Mouse (Mus musculus) adrenal gland, postnatal 10 days (tissue): ENCODE results near the gene Samsn1. TPM values are rescaled to one million over a fixed set of nuclear protein-coding genes. Genes with fewer than 3 reads are reported as not detected.

Experiments used
- DNase-seq: peaks from one replicate; pipeline ENCODE4 v3.0.0; 2021; ENCODE audit warnings: mixed read lengths
- long read RNA-seq, 2 experiments: library from polyadenylated mRNA; stranded (forward); transcript quantifications; one replicate each; pipeline ENCODE4 v2.0.0; 2021
- total RNA-seq, 2 experiments: library from RNA; stranded (reverse); gene quantifications; 2 replicates each; pipeline ENCODE4 v1.2.3; 2021

Samsn1 gene
- 1 to 10 TPM; 1.7 to 2.1 TPM for total RNA-seq
- long read RNA-seq, experiment 1, partial matches to known transcripts: 0 of 6 reads
- long read RNA-seq, experiment 1, other reads (novel, unspliced or antisense): 2 of 6 reads
- long read RNA-seq, experiment 2: 0 reads

GRCm38 (mm10) chr16:76022181-76022580, at the start of gene Samsn1:
Gene Samsn1 (minus strand): TSS chr16:76022281.
- DNase-seq: no peak

- DNase-seq: no peak
Measured at GRCm38 (mm10) chr16:76066082-76066635, 44.1 kb upstream of the Samsn1 start.

- no peak for DNase-seq
Measured at GRCm38 (mm10) chr16:76054976-76055375, 32.9 kb upstream of the Samsn1 start.

GRCm38 (mm10) chr16:76054079-76054478, 32.0 kb upstream of the Samsn1 start:
- DNase-seq: no peak

- no peak for DNase-seq
Measured at GRCm38 (mm10) chr16:76053537-76053936, 31.5 kb upstream of the Samsn1 start.

GRCm38 (mm10) chr16:76047066-76047465, 25.0 kb upstream of the Samsn1 start:
- DNase-seq: no peak

GRCm38 (mm10) chr16:76040319-76040945, 18.4 kb upstream of the Samsn1 start:
- DNase-seq: no peak

- no peak for DNase-seq
Measured at GRCm38 (mm10) chr16:76019164-76019563, 2.9 kb downstream of the Samsn1 start.

GRCm38 (mm10) chr16:76003812-76004389, 18.2 kb downstream of the Samsn1 start:
- DNase-seq: no peak

- no peak for DNase-seq
Measured at GRCm38 (mm10) chr16:76002870-76003572, 19.1 kb downstream of the Samsn1 start.

- no peak for DNase-seq
Measured at GRCm38 (mm10) chr16:76002287-76002686, 19.8 kb downstream of the Samsn1 start.

GRCm38 (mm10) chr16:76001788-76002187, 20.3 kb downstream of the Samsn1 start:
- no peak for DNase-seq

- DNase-seq: no peak
Measured at GRCm38 (mm10) chr16:76000127-76000526, 22.0 kb downstream of the Samsn1 start.

- no peak for DNase-seq
Measured at GRCm38 (mm10) chr16:75990173-75990572, 31.9 kb downstream of the Samsn1 start.

GRCm38 (mm10) chr16:75983831-75984230, 38.2 kb downstream of the Samsn1 start:
- DNase-seq: no peak

- DNase-seq: no peak
Measured at GRCm38 (mm10) chr16:75979381-75979780, 42.7 kb downstream of the Samsn1 start.

- DNase-seq: no peak
Measured at GRCm38 (mm10) chr16:75977798-75978197, 44.3 kb downstream of the Samsn1 start.

GRCm38 (mm10) chr16:75975682-75976332, 46.3 kb downstream of the Samsn1 start:
- no peak for DNase-seq

- DNase-seq: no peak
Measured at GRCm38 (mm10) chr16:75970266-75970998, 51.6 kb downstream of the Samsn1 start.

GRCm38 (mm10) chr16:75962021-75962420, 60.1 kb downstream of the Samsn1 start:
- no peak for DNase-seq

- no peak for DNase-seq
Measured at GRCm38 (mm10) chr16:75961487-75961886, 60.6 kb downstream of the Samsn1 start.

GRCm38 (mm10) chr16:75961036-75961435, 61.0 kb downstream of the Samsn1 start:
- peak; percentile 14 for DNase-seq
